Mouse (Mus musculus) cerebellum, adult 11 months (tissue): Measurements from ENCODE around the gene Cep350.
A peak's percentile ranks its signal among the peaks of the same experiment; 100 is the strongest.

Experiments
- DNase-seq: peaks from one replicate; pipeline ENCODE4 v3.0.0; 2022

The Cep350 gene

GRCm38 (mm10) chr1:155973068-155973718, at the start of gene Cep350:
Gene Cep350, minus strand, starts transcription at chr1:155973255.
- peak; percentile 96 for DNase-seq

DNA sequence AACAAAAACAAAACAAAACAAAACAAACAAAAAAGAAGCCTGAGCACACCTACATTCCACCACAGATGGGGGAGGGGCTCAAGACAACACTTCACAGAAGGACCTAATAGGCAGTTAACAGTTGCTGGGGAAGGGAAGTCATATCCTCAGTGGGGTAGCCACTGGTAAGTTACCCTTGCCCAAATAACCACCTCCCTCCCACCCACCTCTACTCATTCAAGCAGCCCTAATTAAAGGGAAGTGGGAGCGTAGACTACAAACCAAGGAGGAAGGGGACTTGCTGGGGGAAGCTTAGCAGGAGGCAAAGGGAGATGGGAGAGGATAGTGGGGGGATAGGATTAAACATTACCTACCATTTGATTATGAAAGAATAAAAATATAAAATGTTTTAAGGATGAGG, 47.3 kb upstream of the Cep350 start:
- no peak for DNase-seq

DNA sequence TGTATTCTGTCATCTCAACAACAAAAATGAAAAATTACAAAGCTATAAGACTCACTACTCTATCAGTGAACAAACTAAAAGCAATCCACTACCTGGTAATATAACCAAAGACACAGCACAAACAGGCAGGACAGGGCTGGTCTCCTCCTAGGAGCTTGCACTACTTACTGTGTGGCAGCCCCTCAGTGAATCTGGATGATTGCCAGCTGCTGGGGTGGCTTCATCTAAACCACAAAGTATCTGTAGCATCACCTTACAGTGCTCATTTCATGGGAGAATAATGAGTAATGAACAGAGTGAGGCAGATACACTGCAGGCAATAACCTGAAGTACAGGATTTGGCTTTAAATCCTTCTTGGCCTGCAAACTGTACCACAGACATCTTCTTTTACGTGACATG, 46.7 kb upstream of the Cep350 start:
- DNase-seq, result no peak

DNA sequence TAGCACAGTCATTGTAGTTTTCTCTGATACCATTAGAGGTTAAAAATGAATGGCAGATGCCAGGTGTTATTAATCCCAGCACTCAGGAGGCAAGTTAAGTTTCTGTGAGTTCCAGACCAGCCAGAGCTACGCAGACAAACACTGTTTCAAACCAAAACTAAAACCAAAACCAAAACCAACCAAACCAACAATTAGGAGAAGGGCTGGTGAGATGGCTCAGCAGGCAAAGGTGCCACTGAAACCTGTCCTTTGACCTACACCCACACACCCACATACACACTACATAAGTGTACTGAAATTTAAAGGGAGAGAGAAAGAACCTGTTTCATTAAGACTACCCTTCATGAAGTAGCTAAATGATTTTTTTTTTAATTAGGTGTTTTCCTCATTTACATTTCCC, 35.9 kb upstream of the Cep350 start:
- no peak for DNase-seq

DNA sequence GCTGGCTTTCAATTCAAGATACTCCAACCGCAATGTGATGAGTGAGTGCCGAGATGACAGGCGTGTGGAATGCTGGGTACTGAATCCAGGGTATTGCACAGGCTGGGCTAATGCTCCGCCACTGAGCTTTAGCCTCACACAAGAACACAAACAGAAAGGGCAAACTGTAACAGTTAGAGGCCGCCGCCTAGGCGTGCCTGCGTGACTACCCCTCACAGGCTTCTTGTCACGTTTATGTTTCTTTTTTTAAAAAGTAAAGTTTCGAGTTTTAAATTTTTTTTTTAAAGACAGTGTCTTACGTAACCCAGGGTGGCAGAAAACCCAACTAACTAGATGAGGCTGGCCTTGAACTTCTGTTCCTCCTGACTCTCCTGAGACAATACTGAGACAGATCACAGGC, 32.9 kb upstream of the Cep350 start:
- no peak for DNase-seq

DNA sequence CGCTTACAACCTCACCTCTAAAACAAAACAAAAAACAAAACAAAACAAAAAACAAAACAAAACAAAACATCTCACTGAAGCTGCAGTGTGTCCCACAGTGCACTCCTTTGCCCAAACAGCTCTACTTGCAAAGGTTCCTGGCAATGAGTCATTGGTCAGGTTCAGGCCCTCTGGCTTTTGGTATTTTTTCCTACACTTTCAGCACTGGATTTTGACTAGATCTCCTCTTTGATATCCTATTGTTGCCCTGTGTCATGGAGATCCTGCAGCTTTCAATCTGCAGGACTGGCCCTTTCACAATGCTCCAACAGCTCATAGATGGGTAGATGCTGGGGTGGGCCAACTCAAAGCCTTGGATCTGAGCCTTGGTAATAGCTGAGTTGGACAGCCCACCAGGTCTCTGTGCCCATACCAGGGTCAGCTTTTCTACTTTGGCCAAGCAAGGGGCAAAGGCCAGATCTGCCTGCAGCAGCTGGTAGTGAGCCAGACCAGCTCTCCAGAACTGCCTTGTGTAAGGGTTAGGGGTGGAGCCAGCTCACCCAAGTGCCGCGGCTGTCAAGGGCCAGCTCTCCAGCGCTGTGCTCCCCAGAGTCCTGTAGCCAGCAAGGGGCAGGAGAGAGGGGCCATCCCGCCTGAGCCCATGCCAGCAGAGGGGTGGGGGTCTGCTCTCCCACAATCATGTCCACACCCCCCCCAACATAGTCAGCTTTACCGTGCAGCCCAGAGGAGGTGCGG, 30.3 kb upstream of the Cep350 start:
- no peak for DNase-seq

DNA sequence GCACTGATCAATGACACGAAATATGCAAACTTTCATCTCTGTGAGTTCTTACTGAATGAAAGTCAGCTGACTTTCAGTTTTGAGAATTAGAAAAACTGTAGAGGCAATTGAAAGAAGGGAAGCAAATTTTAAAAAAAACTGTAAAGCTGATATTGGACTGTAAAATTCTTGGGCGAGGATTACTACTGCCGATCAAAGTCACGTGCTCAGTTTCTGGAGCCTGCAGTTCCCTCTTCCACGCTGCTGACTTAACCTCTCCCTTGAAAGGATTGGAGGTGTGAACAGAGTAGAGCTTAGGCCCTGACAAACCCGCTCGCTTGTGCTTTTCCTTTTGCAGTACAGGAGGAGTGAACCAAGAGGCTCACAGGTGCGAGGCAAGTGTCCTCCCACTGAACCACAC, 29.3 kb upstream of the Cep350 start:
- DNase-seq, result no peak

DNA sequence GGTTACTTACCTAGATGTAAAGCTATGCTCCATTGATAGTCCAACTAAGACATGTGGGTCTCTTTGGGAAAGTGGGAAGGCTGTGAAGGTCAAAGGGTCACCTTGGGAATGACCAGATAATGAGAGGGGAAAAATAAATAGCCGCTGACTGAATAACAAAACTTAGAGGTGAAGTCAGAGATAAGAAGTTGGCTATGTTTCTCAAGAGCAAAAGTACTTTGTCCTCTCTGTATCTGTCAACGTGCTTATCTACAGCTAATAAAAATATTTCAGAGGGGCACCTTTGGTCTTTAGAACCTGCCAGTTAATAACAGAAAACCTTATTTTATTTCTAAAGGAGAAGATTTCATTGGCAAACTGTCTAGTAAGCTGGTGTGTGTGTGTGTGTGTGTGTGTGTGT, 22.6 kb upstream of the Cep350 start:
- no peak for DNase-seq

GRCm38 (mm10) chr1:155994524-155994923, 21.5 kb upstream of the Cep350 start:
- DNase-seq, result no peak

DNA sequence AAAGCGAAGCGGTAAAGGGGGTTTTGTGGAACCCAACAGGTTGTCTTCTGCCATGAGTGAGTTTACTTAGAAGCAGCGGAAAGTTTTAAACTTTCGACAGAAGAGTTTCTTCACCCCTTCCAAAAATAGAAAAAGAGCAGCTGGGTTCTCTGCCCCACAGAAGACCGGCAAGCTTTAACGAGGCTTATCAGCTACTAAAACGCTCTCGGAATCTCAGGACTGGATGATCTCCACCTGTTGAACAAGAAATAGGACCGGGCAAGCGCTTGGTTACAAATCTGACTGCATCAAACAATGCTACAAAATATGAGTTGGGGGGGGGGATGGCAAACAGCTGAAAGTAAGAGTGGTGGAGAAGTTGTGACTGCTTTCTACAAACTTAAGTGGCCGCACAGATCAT, 17.3 kb upstream of the Cep350 start:
- DNase-seq, result no peak

DNA sequence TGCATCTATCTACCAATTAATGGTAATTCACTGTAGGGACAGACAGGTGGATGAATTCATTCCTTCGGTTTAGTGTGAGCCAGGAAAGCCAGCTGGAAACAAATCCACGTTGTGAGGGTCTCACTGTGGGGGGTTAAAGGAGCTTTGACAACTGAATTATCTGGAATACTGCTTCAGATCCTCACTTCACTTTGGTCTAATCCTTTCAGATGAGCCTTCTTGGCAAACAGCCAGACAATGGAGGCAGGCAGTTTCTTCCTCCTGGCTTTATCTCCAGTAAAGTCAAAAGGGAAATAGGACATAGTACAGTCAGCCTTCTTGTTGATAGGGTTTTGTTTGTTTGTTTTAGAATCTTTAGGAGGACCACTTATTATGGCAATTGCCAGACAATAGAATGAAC, 16.3 kb upstream of the Cep350 start:
- DNase-seq, result no peak

DNA sequence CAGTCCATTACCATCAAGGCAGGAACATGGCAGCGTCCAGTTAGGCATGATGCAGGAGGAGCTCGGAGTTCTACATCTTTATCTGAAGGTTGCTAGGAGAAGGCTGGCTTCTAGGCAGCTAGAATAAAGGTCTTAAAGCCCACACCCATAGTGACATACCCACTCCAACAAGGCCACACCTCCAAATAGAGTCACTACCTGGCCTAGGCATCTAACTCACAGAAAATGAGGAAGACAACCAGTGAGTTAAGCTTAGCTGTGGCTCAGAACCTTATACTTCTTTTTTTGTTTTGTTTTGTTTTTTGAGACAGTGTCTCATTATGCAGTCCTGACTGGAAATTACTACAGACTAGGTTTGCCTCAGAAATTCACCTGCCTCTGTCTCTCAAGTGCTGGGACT, 14.6 kb upstream of the Cep350 start:
- no peak for DNase-seq

DNA sequence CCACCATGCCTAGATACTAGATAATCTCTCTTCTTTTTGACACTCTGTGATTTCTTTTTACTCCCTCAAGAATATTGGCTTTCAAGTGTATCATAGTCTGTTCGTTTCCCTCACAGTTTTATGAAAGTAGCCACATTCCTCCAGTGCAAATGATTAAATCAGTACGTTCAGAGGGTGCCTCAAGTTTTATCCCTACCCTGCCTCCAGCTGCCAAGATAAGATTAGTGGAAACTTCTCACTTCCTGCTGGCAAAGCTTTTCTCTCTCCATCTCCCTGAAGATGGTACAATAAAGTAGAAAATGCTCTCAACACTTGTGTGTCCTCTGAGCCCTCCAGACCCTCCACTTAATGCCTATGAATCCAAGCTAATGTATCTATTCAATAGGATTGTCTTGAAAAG, 1.9 kb upstream of the Cep350 start:
- no peak for DNase-seq

- DNase-seq, result no peak
These were observed 794 bp upstream of the Cep350 start for GRCm38 (mm10) chr1:155973719-155974379.

- no peak for DNase-seq
These were observed 648 bp downstream of the Cep350 start for GRCm38 (mm10) chr1:155972146-155973067.

- no peak for DNase-seq
These were observed 23.9 kb downstream of the Cep350 start for GRCm38 (mm10) chr1:155949170-155949569.

- DNase-seq, result no peak
These were observed 28.7 kb downstream of the Cep350 start for GRCm38 (mm10) chr1:155944361-155944760.

- DNase-seq, result no peak
These were observed 35.6 kb downstream of the Cep350 start for GRCm38 (mm10) chr1:155937416-155937815.

- no peak for DNase-seq
These were observed 38.4 kb downstream of the Cep350 start for GRCm38 (mm10) chr1:155934702-155935101.

DNA sequence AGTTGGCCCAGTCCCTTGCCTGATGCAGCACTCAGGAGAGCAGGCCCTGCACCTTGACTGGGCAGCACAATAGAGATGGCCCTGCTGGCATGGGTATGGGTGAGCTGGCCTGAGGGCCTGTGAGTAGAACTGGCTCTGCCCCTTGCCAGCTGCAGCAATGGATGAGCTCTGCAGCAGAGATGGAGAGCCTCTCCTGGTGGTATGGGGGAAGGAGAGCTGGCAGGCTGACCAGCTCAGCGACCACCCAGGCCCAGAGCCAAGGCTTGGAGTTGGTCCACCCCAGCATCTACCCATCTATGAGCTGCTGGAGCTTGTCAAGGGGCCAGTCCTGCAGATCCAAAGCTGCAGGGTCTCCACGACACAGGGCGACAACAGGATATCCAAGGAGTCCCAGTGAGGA, 69.5 kb downstream of the Cep350 start:
- DNase-seq, result no peak

DNA sequence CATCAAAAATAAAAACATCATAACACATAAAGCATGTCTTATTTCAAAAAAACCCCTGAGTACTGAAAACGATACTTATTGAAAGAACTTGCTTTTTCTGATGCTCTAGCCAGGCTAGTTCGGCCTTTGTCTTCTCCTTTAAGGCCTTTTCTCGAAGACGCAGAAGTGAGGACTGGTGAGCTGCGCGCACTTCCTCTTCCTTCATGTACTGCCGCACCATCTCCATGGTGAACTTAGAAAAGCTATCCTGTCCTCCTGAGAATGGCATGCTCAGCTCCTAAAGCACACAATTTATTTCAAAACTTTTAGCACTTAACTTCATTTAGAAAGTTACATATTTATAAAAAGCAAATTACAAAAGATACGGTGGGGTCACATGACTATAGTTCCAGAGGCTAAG, 71.7 kb downstream of the Cep350 start:
- no peak for DNase-seq

DNA sequence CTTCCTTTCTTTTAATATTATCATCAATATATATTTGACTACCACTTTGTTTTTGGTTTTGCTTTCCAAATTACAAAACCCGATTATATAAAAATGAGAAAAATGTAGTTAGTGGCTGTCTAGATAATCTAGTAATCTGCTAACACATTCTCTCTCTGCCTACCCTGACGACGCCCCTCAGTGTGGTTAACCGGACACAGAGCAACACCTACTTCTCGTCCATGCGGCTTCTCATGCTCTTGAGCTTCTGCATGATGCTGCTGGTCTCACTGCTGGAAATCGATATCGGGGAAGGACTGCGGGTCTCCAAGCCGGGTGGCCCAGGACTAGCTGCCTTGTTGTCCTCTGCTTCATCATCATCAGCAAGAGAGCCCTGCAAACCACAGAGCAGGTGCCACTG, 78.7 kb downstream of the Cep350 start:
- DNase-seq, result no peak

DNA sequence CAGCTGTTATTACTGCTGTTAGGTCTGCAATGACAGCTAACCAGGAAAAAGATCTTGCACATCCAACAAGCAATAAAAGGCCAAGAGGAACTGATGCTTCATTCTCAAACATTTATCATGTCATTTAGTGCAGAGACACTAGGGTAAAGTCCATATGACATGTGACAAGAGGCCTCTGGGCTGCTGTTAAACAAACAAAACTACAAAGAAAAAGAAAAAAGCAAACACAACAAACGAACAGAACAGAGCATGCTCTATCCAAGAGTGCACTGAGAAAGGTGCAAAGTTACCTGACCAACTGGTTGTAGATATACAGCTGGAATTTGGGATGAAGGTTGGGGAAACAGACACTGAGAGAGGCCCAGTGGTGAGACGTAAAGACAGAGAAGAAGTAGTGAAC, 86.2 kb downstream of the Cep350 start:
- DNase-seq, result no peak
